Mouse (Mus musculus): Measurements from ENCODE around the gene Vezt.

GRCm38 (mm10) chr10:94031164-94031563 is 4.5 kb downstream of the Vezt start:
- no peak for TF ChIP-seq POLR2A (IDR thresholded peaks at IDR 0.05; ENCODE audit: insufficient read length, low read depth)
- peak; percentile 98 for TF ChIP-seq CEBPB (IDR thresholded peaks at IDR 0.05; ENCODE audit: insufficient read depth, poor library complexity, severe bottlenecking)
- TF ChIP-seq USF1 (IDR thresholded peaks at IDR 0.05; ENCODE audit: low read depth), result no peak
- TF ChIP-seq REST (IDR thresholded peaks at IDR 0.05; ENCODE audit: insufficient read depth, insufficient read length), result no peak
- TF ChIP-seq MYOD1 (IDR thresholded peaks at IDR 0.05; ENCODE audit: control insufficient read depth in 1 of 3, insufficient read length in 2 of 3, low read depth in 2 of 3), result no peak
- TF ChIP-seq E2F4 (IDR thresholded peaks at IDR 0.05; ENCODE audit: insufficient read depth), result no peak
- TF ChIP-seq MAX (IDR thresholded peaks at IDR 0.05; ENCODE audit: low read depth), result no peak
- TF ChIP-seq POLR2AphosphoS2 (IDR thresholded peaks at IDR 0.05; ENCODE audit: insufficient read length, low read depth), result no peak
- no peak for TF ChIP-seq MYOG (IDR thresholded peaks at IDR 0.05; ENCODE audit: control insufficient read depth in 1 of 3, insufficient read depth in 1 of 3, insufficient read length in 2 of 3, low read depth in 2 of 3)
- TF ChIP-seq TCF12 (IDR thresholded peaks at IDR 0.05; ENCODE audit: insufficient read depth, poor library complexity, severe bottlenecking), result no peak
- no peak for TF ChIP-seq TCF3 (IDR thresholded peaks at IDR 0.05; ENCODE audit: insufficient read length, low read depth)

Measured in myocyte (in vitro differentiated cells).